Mouse (Mus musculus) hindbrain, embryonic 11.5 days (tissue): ENCODE measurements around the gene Olfr948. TPM values are rescaled to one million over a fixed set of nuclear protein-coding genes. Genes with fewer than 3 reads are reported as not detected.

Experiments used
- ATAC-seq: fragments of 200-750 bp; cut with Nextera tagmentation; 2 replicates; pipeline ENCODE4 v1.8.0; 2017; ENCODE audit warnings: mild to moderate bottlenecking, moderate TSS enrichment, moderate library complexity; ENCODE audit not compliant: low FRiP score
- DNase-seq: peaks from one replicate; pipeline ENCODE4 v3.0.0-alpha.2; 2015; ENCODE audit warnings: low spot score
- H3K27ac ChIP-seq: fragments of 300-500 bp; sonication (generic); 2 replicates; pipeline ENCODE4 v1.5.1; 2014; ENCODE audit warnings: mild to moderate bottlenecking, low read depth, low read length
- H3K27me3 ChIP-seq: fragments of 300-500 bp; sonication (generic); 2 replicates; pipeline ENCODE4 v1.6.1; 2014; ENCODE audit warnings: mild to moderate bottlenecking, low read length, moderate library complexity, mixed read lengths; ENCODE audit not compliant: control insufficient read depth, insufficient read depth
- H3K36me3 ChIP-seq: fragments of 300-500 bp; sonication (generic); 2 replicates; pipeline ENCODE4 v1.6.1; 2014; ENCODE audit warnings: mild to moderate bottlenecking, low read length, moderate library complexity, mixed read lengths; ENCODE audit not compliant: control insufficient read depth, insufficient read depth
- H3K4me1 ChIP-seq: fragments of 300-500 bp; sonication (generic); replicated peaks from 2 replicates; pipeline ENCODE4 v1.6.1; 2014; ENCODE audit warnings: low read length, mixed read lengths; ENCODE audit not compliant: control insufficient read depth, insufficient read depth
- H3K4me2 ChIP-seq: fragments of 300-500 bp; sonication (generic); replicated peaks from 2 replicates; pipeline ENCODE4 v1.6.1; 2014; ENCODE audit warnings: mild to moderate bottlenecking, low read depth, low read length
- H3K4me3 ChIP-seq: fragments of 300-500 bp; sonication (generic); 2 replicates; pipeline ENCODE4 v1.5.1; 2014; ENCODE audit warnings: low read depth, low read length
- H3K9ac ChIP-seq: fragments of 300-500 bp; sonication (generic); 2 replicates; pipeline ENCODE4 v1.6.1; 2014; ENCODE audit warnings: low read depth, low read length
- H3K9me3 ChIP-seq: fragments of 300-500 bp; sonication (generic); 2 replicates; pipeline ENCODE4 v1.6.1; 2016; ENCODE audit warnings: low read length; ENCODE audit not compliant: control insufficient read depth
- WGBS: fragments of 180-500 bp; shearing (Covaris S2); extraction: QIAGEN DNeasy Blood & Tissue Kit; methylation state at CpG from one replicate; pipeline ENCODE4 v1.1.7; 2014; 5-methylcytosine and 5-hydroxymethylcytosine counted together
- polyA plus RNA-seq: library from polyadenylated mRNA; unstranded; fragments of >200 nt; fragmentation: Nextera tagmentation; extraction: Ambion mirVana; gene quantifications from 2 replicates; pipeline ENCODE4 v1.2.1, GENCODE M21; 2014

The Olfr948 gene
- not detected in 2 replicates for polyA plus RNA-seq

GRCm38 (mm10) chr9:39325945-39326344, at the start of gene Olfr948:
Gene Olfr948, minus strand, starts transcription at chr9:39326045.
- no peaks in the 10 kb centered on the region for H3K27me3 ChIP-seq
- no peak within 1 kb of the TSS for H3K9ac ChIP-seq
- no peaks in the 10 kb centered on the region for H3K36me3 ChIP-seq
- no peak within 1 kb of the TSS for H3K4me3 ChIP-seq
- no peak within 1 kb of the TSS for H3K4me2 ChIP-seq
- ATAC-seq: no peak
- no peaks in the 10 kb centered on the region for H3K4me1 ChIP-seq
- H3K9me3 ChIP-seq: no peaks in the 10 kb centered on the region
- no peak for DNase-seq
- H3K27ac ChIP-seq: no peak within 1 kb of the TSS

DNA sequence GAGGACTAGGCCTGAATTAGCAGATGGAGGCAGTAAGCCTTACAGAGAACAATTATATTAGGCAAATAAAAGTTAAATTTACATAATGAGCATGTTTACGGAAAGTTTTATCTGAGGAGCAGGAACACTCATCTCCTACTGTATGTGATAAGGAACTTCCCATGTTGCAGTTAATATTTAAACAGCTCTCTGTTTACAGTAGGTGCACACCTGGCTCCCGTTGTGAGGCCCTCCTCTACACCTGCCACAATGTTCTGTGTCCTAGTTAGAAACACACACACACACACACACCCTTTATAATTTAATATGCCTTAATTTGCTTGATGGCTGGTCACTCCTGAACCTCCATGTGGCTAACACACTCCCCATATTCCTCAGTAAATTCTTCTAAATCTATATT, 38.7 kb downstream of the Olfr948 start:
- Histone ChIP-seq H3K4me2 (no peak overlapping the region), H3K27ac (no peak overlapping the region), H3K27me3 (no peaks in the 10 kb centered on the region), H3K9ac (no peak overlapping the region), H3K4me3 (no peak overlapping the region), H3K9me3 (no peaks in the 10 kb centered on the region), H3K4me1 (no peaks in the 10 kb centered on the region), H3K36me3 (no peaks in the 10 kb centered on the region)
- WGBS: 84% methylated on average over 2 of the region's 2 CpGs
- DNase-seq: no peak
- ATAC-seq: no peak

GRCm38 (mm10) chr9:39276718-39277117, 49.1 kb downstream of the Olfr948 start, which contains the start of gene Olfr945:
Gene Olfr945, minus strand, starts transcription at chr9:39276818.
- Histone ChIP-seq H3K4me1 (no peaks in the 10 kb centered on the region), H3K4me2 (no peak within 1 kb of the TSS), H3K9ac (no peak within 1 kb of the TSS), H3K27ac (no peak within 1 kb of the TSS), H3K36me3 (no peaks in the 10 kb centered on the region), H3K27me3 (no peaks in the 10 kb centered on the region), H3K9me3 (no peaks in the 10 kb centered on the region), H3K4me3 (no peak within 1 kb of the TSS)
- 89% methylated on average over 3 of the region's 3 CpGs for WGBS
- ATAC-seq (no peak), DNase-seq (no peak)

Other genes starting within 250 kb of the Olfr948 start
- gene Olfr938, start 247.2 kb downstream of the Olfr948 start, polyA plus RNA-seq: not detected in 2 replicates
- not detected in 2 replicates for gene Olfr27, start 197.9 kb downstream of the Olfr948 start, polyA plus RNA-seq
- gene Olfr943, start 159.7 kb downstream of the Olfr948 start, polyA plus RNA-seq: not detected in 2 replicates
- not detected in 2 replicates for gene Olfr944, start 124.1 kb downstream of the Olfr948 start, polyA plus RNA-seq
- gene Olfr1537, start 76.1 kb downstream of the Olfr948 start, polyA plus RNA-seq: not detected in 2 replicates
- gene Olfr945, start 49.2 kb downstream of the Olfr948 start, polyA plus RNA-seq: not detected in 2 replicates
- gene Olfr951, start 61.4 kb upstream of the Olfr948 start, polyA plus RNA-seq: not detected in 2 replicates
- gene Olfr952, start 101.1 kb upstream of the Olfr948 start, polyA plus RNA-seq: not detected in 2 replicates
- gene Olfr954, start 130.7 kb upstream of the Olfr948 start, polyA plus RNA-seq: not detected in 2 replicates
- not detected in 2 replicates for gene Olfr955, start 145.9 kb upstream of the Olfr948 start, polyA plus RNA-seq
- gene Olfr44, start 167.9 kb upstream of the Olfr948 start, polyA plus RNA-seq: not detected in 2 replicates
- not detected in 2 replicates for gene Olfr957, start 189.8 kb upstream of the Olfr948 start, polyA plus RNA-seq
- not detected in 2 replicates for gene Olfr958, start 228.0 kb upstream of the Olfr948 start, polyA plus RNA-seq
- gene Olfr959, start 249.5 kb upstream of the Olfr948 start, polyA plus RNA-seq: not detected in 2 replicates